Mouse (Mus musculus): ENCODE results near the gene Rnf167. TPM values are rescaled to one million over a fixed set of nuclear protein-coding genes. Genes with fewer than 3 reads are reported as not detected.

Gene Rnf167
- total and polyA plus RNA-seq, 2 experiments, result 34.3 to 75.4 TPM

GRCm38 (mm10) chr11:70638293-70638692 is 8.7 kb upstream of the Rnf167 start:
- Histone ChIP-seq H3K79me2 (ENCODE audit: control insufficient read depth, insufficient read depth, low read length) (no peaks in the 10 kb centered on the region), H3K4me1 (ENCODE audit: control insufficient read depth, insufficient read depth, low read length) (no peaks in the 10 kb centered on the region; the same call in 1 of the 2 replicates), H3K36me3 (ENCODE audit: control insufficient read depth, insufficient read depth, low read length) (no peaks in the 10 kb centered on the region), H3K9ac (ENCODE audit: low read depth, low read length) (no peak overlapping the region), H3K4me3 (ENCODE audit: insufficient read depth, low read depth, low read length) (no peak overlapping the region), H3K27me3 (ENCODE audit: control insufficient read depth, insufficient read depth, low read length) (no peaks in the 10 kb centered on the region), H3K27ac (replicated peaks; ENCODE audit: insufficient read depth, low read depth, low read length) (no peak overlapping the region; the same call in 1 of the 2 replicates)
- TF ChIP-seq CTCF (IDR thresholded peaks at IDR 0.05; ENCODE audit: low read depth, low read length) (no peak), POLR2A (IDR thresholded peaks at IDR 0.05; ENCODE audit: extremely low read depth, insufficient read depth, low read length) (no peak)
- 85% methylated on average over 1 of the region's 1 CpGs for WGBS
- DNase-seq (ENCODE audit: extremely low read depth, low read depth, low spot score), result no peak

GRCm38 (mm10) chr11:70638714-70639278 is 8.2 kb upstream of the Rnf167 start, which contains the start of gene Gp1ba:
Gene Gp1ba (plus strand): TSS chr11:70639122.
- DNase-seq (ENCODE audit: extremely low read depth, low read depth, low spot score), result no peak
- WGBS, result 39% methylated on average over 5 of the region's 5 CpGs
- Histone ChIP-seq H3K79me2 (ENCODE audit: control insufficient read depth, insufficient read depth, low read length) (no peaks in the 10 kb centered on the region), H3K27ac (replicated peaks; ENCODE audit: insufficient read depth, low read depth, low read length) (no peak within 1 kb of the TSS; the same call in 1 of the 2 replicates), H3K4me3 (ENCODE audit: insufficient read depth, low read depth, low read length) (no peak within 1 kb of the TSS), H3K9ac (ENCODE audit: low read depth, low read length) (no peak within 1 kb of the TSS), H3K36me3 (ENCODE audit: control insufficient read depth, insufficient read depth, low read length) (no peaks in the 10 kb centered on the region), H3K4me1 (ENCODE audit: control insufficient read depth, insufficient read depth, low read length) (no peaks in the 10 kb centered on the region; the same call in 1 of the 2 replicates), H3K27me3 (ENCODE audit: control insufficient read depth, insufficient read depth, low read length) (no peaks in the 10 kb centered on the region)
- TF ChIP-seq CTCF (IDR thresholded peaks at IDR 0.05; ENCODE audit: low read depth, low read length), result no peak
- TF ChIP-seq POLR2A (IDR thresholded peaks at IDR 0.05; ENCODE audit: extremely low read depth, insufficient read depth, low read length), result no peak

GRCm38 (mm10) chr11:70639976-70640375 is 7.1 kb upstream of the Rnf167 start:
- H3K4me3 ChIP-seq (ENCODE audit: insufficient read depth, low read depth, low read length), result no peak overlapping the region
- WGBS, result 59% methylated on average over 8 of the region's 8 CpGs
- H3K36me3 ChIP-seq (ENCODE audit: control insufficient read depth, insufficient read depth, low read length), result peaks cover 2% of the 10 kb centered on the region; the same call in 1 of the 2 replicates
- no peak for DNase-seq (ENCODE audit: extremely low read depth, low read depth, low spot score)
- no peaks in the 10 kb centered on the region for H3K79me2 ChIP-seq (ENCODE audit: control insufficient read depth, insufficient read depth, low read length)
- TF ChIP-seq POLR2A (IDR thresholded peaks at IDR 0.05; ENCODE audit: extremely low read depth, insufficient read depth, low read length) (no peak), CTCF (IDR thresholded peaks at IDR 0.05; ENCODE audit: low read depth, low read length) (no peak)
- H3K9ac ChIP-seq (ENCODE audit: low read depth, low read length), result no peak overlapping the region
- H3K27me3 ChIP-seq (ENCODE audit: control insufficient read depth, insufficient read depth, low read length), result no peaks in the 10 kb centered on the region
- H3K27ac ChIP-seq (replicated peaks; ENCODE audit: insufficient read depth, low read depth, low read length), result no peak overlapping the region
- H3K4me1 ChIP-seq (ENCODE audit: control insufficient read depth, insufficient read depth, low read length), result no peaks in the 10 kb centered on the region; the same call in 1 of the 2 replicates

GRCm38 (mm10) chr11:70641241-70641640 is 5.8 kb upstream of the Rnf167 start:
- 71% methylated on average over 7 of the region's 7 CpGs for WGBS
- no peak for TF ChIP-seq POLR2A (IDR thresholded peaks at IDR 0.05; ENCODE audit: extremely low read depth, insufficient read depth, low read length)
- no peak for TF ChIP-seq CTCF (IDR thresholded peaks at IDR 0.05; ENCODE audit: low read depth, low read length)
- no peak overlapping the region for H3K9ac ChIP-seq (ENCODE audit: low read depth, low read length)
- no peak overlapping the region for H3K27ac ChIP-seq (replicated peaks; ENCODE audit: insufficient read depth, low read depth, low read length)
- peaks cover 6% of the 10 kb centered on the region for H3K4me1 ChIP-seq (ENCODE audit: control insufficient read depth, insufficient read depth, low read length)
- H3K27me3 ChIP-seq (ENCODE audit: control insufficient read depth, insufficient read depth, low read length), result no peaks in the 10 kb centered on the region
- no peaks in the 10 kb centered on the region; the same call in 1 of the 2 replicates for H3K79me2 ChIP-seq (ENCODE audit: control insufficient read depth, insufficient read depth, low read length)
- no peak for DNase-seq (ENCODE audit: extremely low read depth, low read depth, low spot score)
- H3K4me3 ChIP-seq (ENCODE audit: insufficient read depth, low read depth, low read length), result no peak overlapping the region
- peaks cover 2% of the 10 kb centered on the region; the same call in 1 of the 2 replicates for H3K36me3 ChIP-seq (ENCODE audit: control insufficient read depth, insufficient read depth, low read length)

- no peak for DNase-seq (ENCODE audit: extremely low read depth, low read depth, low spot score)
- H3K4me3 ChIP-seq (ENCODE audit: insufficient read depth, low read depth, low read length), result no peak overlapping the region
- H3K27me3 ChIP-seq (ENCODE audit: control insufficient read depth, insufficient read depth, low read length), result no peaks in the 10 kb centered on the region
- 81% methylated on average over 6 of the region's 6 CpGs for WGBS
- no peak overlapping the region for H3K27ac ChIP-seq (replicated peaks; ENCODE audit: insufficient read depth, low read depth, low read length)
- peaks cover 8% of the 10 kb centered on the region for H3K4me1 ChIP-seq (ENCODE audit: control insufficient read depth, insufficient read depth, low read length)
- H3K9ac ChIP-seq (ENCODE audit: low read depth, low read length), result no peak overlapping the region
- TF ChIP-seq POLR2A (IDR thresholded peaks at IDR 0.05; ENCODE audit: extremely low read depth, insufficient read depth, low read length) (no peak), CTCF (IDR thresholded peaks at IDR 0.05; ENCODE audit: low read depth, low read length) (no peak)
- peaks cover 2% of the 10 kb centered on the region; the same call in 1 of the 2 replicates for H3K36me3 ChIP-seq (ENCODE audit: control insufficient read depth, insufficient read depth, low read length)
- H3K79me2 ChIP-seq (ENCODE audit: control insufficient read depth, insufficient read depth, low read length), result peaks cover 10% of the 10 kb centered on the region; the same call in 1 of the 2 replicates
Observed at GRCm38 (mm10) chr11:70643051-70643450, 4.0 kb upstream of the Rnf167 start.

GRCm38 (mm10) chr11:70644564-70645103 is 2.4 kb upstream of the Rnf167 start:
- H3K4me3 ChIP-seq (ENCODE audit: insufficient read depth, low read depth, low read length), result no peak overlapping the region
- no peak for DNase-seq (ENCODE audit: extremely low read depth, low read depth, low spot score)
- H3K4me1 ChIP-seq (ENCODE audit: control insufficient read depth, insufficient read depth, low read length), result peaks cover 18% of the 10 kb centered on the region
- H3K27me3 ChIP-seq (ENCODE audit: control insufficient read depth, insufficient read depth, low read length), result no peaks in the 10 kb centered on the region
- WGBS, result 91% methylated on average over 8 of the region's 8 CpGs
- H3K36me3 ChIP-seq (ENCODE audit: control insufficient read depth, insufficient read depth, low read length), result peaks cover 8% of the 10 kb centered on the region; the same call in 1 of the 2 replicates
- H3K79me2 ChIP-seq (ENCODE audit: control insufficient read depth, insufficient read depth, low read length), result peaks cover 17% of the 10 kb centered on the region; the same call in 1 of the 2 replicates
- TF ChIP-seq POLR2A (IDR thresholded peaks at IDR 0.05; ENCODE audit: extremely low read depth, insufficient read depth, low read length) (no peak), CTCF (IDR thresholded peaks at IDR 0.05; ENCODE audit: low read depth, low read length) (no peak)
- H3K27ac ChIP-seq (replicated peaks; ENCODE audit: insufficient read depth, low read depth, low read length), result no peak overlapping the region
- no peak overlapping the region for H3K9ac ChIP-seq (ENCODE audit: low read depth, low read length)

Data from liver, adult 2 months (tissue).